Mouse (Mus musculus) limb, embryonic 14.5 days (tissue): ENCODE results near the gene Sox4. TPM values are rescaled to one million over a fixed set of nuclear protein-coding genes. Genes with fewer than 3 reads are reported as not detected.

Source experiments
- ATAC-seq: fragments of 200-750 bp; cut with Nextera tagmentation; 2 replicates; pipeline ENCODE4 v1.8.0; 2017; ENCODE audit warnings: low read depth, moderate number of reproducible peaks, moderate TSS enrichment; ENCODE audit not compliant: low FRiP score
- DNase-seq: peaks from one replicate; pipeline ENCODE4 v3.0.0-alpha.2; 2015; ENCODE audit warnings: low spot score
- H3K27ac ChIP-seq: fragments of 300-500 bp; sonication (generic); replicated peaks from 2 replicates; pipeline ENCODE4 v1.5.1; 2014; ENCODE audit warnings: low read depth, mild to moderate bottlenecking, low read length, moderate library complexity, mixed read lengths
- H3K27me3 ChIP-seq: fragments of 300-500 bp; sonication (generic); 2 replicates; pipeline ENCODE4 v1.6.1; 2014; ENCODE audit warnings: low read length, mixed read lengths; ENCODE audit not compliant: control insufficient read depth, insufficient read depth
- H3K36me3 ChIP-seq: fragments of 300-500 bp; sonication (generic); 2 replicates; pipeline ENCODE4 v1.6.1; 2014; ENCODE audit warnings: mild to moderate bottlenecking, low read length, moderate library complexity, mixed read lengths; ENCODE audit not compliant: control insufficient read depth, insufficient read depth
- H3K4me1 ChIP-seq: fragments of 300-500 bp; sonication (generic); 2 replicates; pipeline ENCODE4 v1.6.1; 2014; ENCODE audit warnings: antibody characterized with exemption, low read length, mixed read lengths; ENCODE audit not compliant: control insufficient read depth, insufficient read depth
- H3K4me2 ChIP-seq: fragments of 300-500 bp; sonication (generic); replicated peaks from 2 replicates; pipeline ENCODE4 v1.6.1; 2014; ENCODE audit warnings: low read depth, mild to moderate bottlenecking, low read length, moderate library complexity; ENCODE audit not compliant: severe bottlenecking
- H3K4me3 ChIP-seq: fragments of 300-500 bp; sonication (generic); replicated peaks from 2 replicates; pipeline ENCODE4 v1.5.1; 2014; ENCODE audit warnings: low read length
- H3K9ac ChIP-seq: fragments of 300-500 bp; sonication (generic); 2 replicates; pipeline ENCODE4 v1.6.1; 2014; ENCODE audit warnings: mild to moderate bottlenecking, low read depth, low read length, moderate library complexity; ENCODE audit not compliant: severe bottlenecking
- H3K9me3 ChIP-seq: fragments of 300-500 bp; sonication (generic); 2 replicates; pipeline ENCODE4 v1.6.1; 2016; ENCODE audit warnings: low read length; ENCODE audit not compliant: control insufficient read depth
- POLR2A ChIP-seq: fragments of 200-500 bp; IDR thresholded peaks from 2 replicates; pipeline ENCODE4 v1.8.0; 2012; ENCODE audit warnings: inconsistent platforms, mild to moderate bottlenecking, moderate library complexity, borderline replicate concordance; ENCODE audit not compliant: insufficient read depth, insufficient read length; ENCODE audit errors: extremely low read depth
- WGBS: fragments of 180-500 bp; shearing (Covaris S2); extraction: QIAGEN DNeasy Blood & Tissue Kit; methylation state at CpG from one replicate; pipeline ENCODE4 v1.1.7; 2014; 5-methylcytosine and 5-hydroxymethylcytosine counted together
- polyA plus RNA-seq, 2 experiments: library from polyadenylated mRNA; depleted of rRNA in 1 of 2; stranded (reverse) in 1 of 2; unstranded in 1 of 2; fragments of >200 nt; fragmentation: Nextera tagmentation in 1 of 2; extraction: Ambion mirVana in 1 of 2; gene quantifications; 2 replicates each; pipeline versions ENCODE4 v1.2.1 to v1.2.3; 2012 to 2014

The Sox4 gene
- polyA plus RNA-seq, 2 experiments = 67.1 to 84.9 TPM

DNA sequence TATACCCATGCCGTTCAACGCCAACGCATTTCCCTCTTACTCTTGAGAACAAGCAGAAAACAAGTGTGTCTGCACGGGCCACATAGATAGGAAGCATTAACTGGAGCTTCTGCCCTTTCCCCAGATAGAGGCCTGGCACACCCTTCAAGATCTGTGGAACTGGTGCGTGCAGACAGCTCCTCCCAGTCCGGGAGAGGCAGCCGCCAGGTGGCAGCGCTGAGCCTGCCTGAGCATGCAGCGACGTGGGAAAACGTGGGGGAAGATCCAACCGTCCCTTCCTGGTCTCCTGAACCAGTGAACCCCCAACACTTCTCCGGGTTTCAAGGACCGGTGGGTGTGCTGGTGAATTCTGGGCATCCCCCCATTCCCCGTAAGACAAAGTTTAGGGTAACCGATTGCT lies 4.3 kb upstream of the Sox4 start:
- TF ChIP-seq POLR2A = no peak
- Histone ChIP-seq H3K27me3 (no peaks in the 10 kb centered on the region), H3K4me2 (peak overlapping the region; percentile 94), H3K4me1 (peaks cover 3% of the 10 kb centered on the region; the same call in 1 of the 2 replicates), H3K27ac (peak overlapping the region; percentile 90), H3K9ac (peak overlapping the region; percentile 75), H3K9me3 (no peaks in the 10 kb centered on the region), H3K4me3 (peak overlapping the region; percentile 61), H3K36me3 (no peaks in the 10 kb centered on the region)
- ATAC-seq = no peak
- peak; percentile 95 for DNase-seq
- 3% methylated on average over 16 of the region's 16 CpGs for WGBS

DNA sequence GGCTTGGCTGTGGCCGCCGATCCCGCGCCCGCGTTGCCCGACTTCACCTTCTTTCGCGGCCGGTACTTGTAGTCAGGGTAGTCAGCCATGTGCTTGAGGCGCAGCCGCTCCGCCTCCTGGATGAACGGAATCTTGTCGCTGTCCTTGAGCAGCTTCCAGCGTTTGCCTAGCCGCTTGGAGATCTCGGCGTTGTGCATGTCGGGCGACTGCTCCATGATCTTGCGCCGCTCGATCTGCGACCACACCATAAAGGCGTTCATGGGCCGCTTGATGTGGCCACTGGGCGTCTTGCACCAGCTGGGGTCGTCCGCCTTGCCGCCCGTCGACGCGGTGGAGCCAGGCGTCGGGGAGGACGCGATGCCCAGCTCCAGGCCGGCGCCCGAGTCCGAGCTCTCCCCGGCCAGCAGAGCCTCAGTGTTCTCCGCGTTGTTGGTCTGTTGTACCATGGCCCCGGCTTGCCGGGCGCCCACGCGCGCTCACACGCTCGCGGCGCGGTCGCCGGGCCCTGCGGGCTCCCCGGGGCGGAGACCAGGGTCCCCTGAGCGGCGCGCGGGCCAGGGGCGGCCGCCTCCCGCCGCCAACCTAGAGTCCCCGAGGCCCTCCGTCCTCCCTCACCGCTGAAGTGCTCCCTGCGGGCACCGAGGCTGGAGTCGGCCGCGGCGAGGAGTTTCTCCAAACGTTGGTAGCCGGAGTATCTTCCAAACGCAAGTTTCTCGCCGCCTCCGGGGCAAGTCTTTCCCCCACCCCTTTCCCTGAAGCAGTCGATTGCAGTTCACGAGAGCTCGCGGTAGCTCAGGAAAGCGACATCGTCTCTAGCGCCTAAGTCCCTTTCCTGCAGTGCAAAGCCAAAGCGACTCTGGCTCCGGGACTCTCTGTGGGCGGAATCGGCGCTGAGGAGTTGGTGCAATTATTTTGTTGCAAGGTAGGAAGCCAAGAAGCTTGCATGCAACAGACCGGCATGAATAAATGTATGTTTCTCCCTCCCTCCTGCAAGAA lies 639 bp downstream of the Sox4 start:
- Histone ChIP-seq H3K9me3 (no peaks in the 10 kb centered on the region), H3K4me3 (peak overlapping the region; percentile 96), H3K9ac (peak overlapping the region; percentile 100), H3K36me3 (0 out of 2 replicates have a peak, but pooled peaks cover 10% of the 10 kb centered on the region), H3K4me2 (peak overlapping the region; percentile 39), H3K27ac (peak overlapping the region; percentile 99), H3K27me3 (no peaks in the 10 kb centered on the region), H3K4me1 (peaks cover 10% of the 10 kb centered on the region)
- peak; percentile 40 for DNase-seq
- peak; percentile 16 for ATAC-seq
- no peak for TF ChIP-seq POLR2A
- under 1% methylated on average over 79 of the region's 98 CpGs for whole genome bisulfite sequencing

DNA sequence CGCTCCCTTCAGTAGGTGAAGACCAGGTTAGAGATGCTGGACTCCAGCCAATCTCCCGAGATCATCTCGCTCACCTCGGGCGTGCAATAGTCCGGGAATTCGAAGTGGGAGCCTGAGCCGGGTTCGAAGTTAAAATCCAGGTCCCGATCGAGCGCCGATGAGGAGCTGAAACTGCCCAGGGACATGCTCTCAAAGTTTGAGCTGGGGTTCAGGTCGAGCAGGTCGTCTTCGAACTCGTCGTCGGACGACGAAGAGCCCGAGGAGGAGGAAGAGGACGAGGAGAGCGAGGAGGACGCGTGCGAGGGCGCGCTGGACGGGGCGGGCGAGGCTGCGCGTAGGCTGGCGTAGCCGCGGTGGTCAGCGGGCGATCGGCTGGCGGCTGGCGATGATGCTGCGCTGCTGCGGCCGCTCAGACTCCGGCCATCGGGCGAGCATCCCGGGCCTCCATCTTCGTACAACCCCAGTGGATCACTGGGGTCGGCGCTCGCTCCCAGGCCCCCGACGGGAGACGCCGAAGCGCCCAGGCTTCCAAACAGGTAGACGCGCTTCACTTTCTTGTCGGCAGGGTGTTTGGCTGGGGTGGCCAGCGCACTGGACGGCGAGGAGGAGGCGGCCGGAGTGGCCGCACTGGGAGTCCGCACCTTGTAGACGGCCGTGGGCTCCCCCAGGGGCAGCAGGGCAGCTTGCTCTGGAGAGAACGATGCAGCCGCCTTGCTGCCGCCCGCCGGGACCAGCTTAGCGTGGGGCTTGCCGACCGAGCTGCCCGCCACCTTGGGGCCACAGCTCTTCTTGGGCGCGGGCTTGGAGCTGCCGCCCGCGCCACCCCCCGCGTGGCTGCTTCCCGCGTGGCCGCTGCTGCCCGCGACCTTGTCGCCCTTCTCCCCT lies 1.6 kb downstream of the Sox4 start:
- peak overlapping the region; percentile 100 for H3K9ac ChIP-seq
- TF ChIP-seq POLR2A = no peak
- H3K4me3 ChIP-seq = peak overlapping the region; percentile 96
- DNase-seq (no peak), ATAC-seq (no peak)
- peak overlapping the region; percentile 99 for H3K27ac ChIP-seq
- H3K36me3 ChIP-seq = 0 out of 2 replicates have a peak, but pooled peaks cover 10% of the 10 kb centered on the region
- H3K9me3 ChIP-seq = no peaks in the 10 kb centered on the region
- under 1% methylated on average over 58 of the region's 92 CpGs for WGBS
- peak overlapping the region; percentile 39 for H3K4me2 ChIP-seq
- H3K27me3 ChIP-seq = no peaks in the 10 kb centered on the region
- peaks cover 10% of the 10 kb centered on the region for H3K4me1 ChIP-seq

DNA sequence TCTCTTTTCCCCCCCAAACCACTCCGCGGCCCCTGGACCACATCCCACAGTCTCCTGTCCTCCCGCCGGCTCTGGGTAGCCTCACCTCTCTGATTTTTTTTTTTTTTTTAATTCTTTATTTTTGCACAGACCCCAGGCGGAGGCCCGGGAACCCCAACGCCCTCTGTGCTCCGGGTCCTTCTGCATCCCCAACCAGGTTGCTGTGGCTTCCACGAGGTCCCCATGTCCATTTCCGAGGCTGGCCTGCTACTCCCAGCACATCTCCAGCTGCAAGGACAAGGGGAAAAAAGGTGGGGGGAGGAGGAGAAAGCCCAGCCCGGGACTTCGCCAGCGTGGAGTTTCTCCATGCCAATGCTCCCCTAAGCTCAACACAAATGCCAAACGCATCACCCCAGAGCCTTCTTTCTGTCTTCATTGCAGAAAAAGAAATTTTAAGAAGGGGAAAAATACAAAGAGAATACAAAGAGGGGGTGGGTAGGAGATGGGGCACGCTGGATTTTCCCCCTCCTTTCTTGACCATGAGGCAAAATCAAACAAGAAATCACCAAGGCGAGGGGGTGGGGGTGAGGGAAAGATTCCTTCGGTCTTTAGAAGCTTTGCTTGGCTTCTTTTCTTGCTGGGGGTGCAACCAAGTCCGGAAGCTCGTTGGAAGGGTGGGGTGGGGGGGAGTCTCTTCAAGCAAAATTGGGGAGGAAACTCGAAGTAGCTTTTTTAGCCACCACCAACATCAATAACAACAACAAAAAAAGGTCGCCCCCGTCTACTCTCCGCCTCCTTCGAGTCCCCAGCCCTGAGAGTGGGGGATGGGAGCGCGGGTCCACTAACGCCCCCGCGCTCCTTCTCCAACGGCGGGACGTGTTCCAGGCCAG lies 2.7 kb downstream of the Sox4 start:
- peak overlapping the region; percentile 96 for H3K4me3 ChIP-seq

More for the DNA sequence above, 2.7 kb downstream of the Sox4 start:
- TF ChIP-seq POLR2A = no peak
- peak overlapping the region; percentile 99 for H3K27ac ChIP-seq
- peaks cover 10% of the 10 kb centered on the region for H3K4me1 ChIP-seq
- peak overlapping the region; percentile 100 for H3K9ac ChIP-seq
- no peak for ATAC-seq
- under 1% methylated on average over 32 of the region's 32 CpGs for WGBS
- no peaks in the 10 kb centered on the region for H3K9me3 ChIP-seq
- H3K27me3 ChIP-seq = no peaks in the 10 kb centered on the region
- peak overlapping the region; percentile 39 for H3K4me2 ChIP-seq
- 0 out of 2 replicates have a peak, but pooled peaks cover 10% of the 10 kb centered on the region for H3K36me3 ChIP-seq
- peak; percentile 75 for DNase-seq
